Mouse (Mus musculus): ENCODE data around the gene Casz1. TPM values are rescaled to one million over a fixed set of nuclear protein-coding genes. Genes with fewer than 3 reads are reported as not detected.

Gene Casz1
- total RNA-seq, 2 experiments from 2014 or later: 31.2 to 41.3 TPM

- no peak for TF ChIP-seq CTCF (IDR thresholded peaks at IDR 0.05)
- intact Hi-C loops (cut with DNase I): no loop called here
- H3K27ac ChIP-seq: no peak overlapping the region
- no peak for DNase-seq
- H3K4me3 ChIP-seq: no peak overlapping the region
Measured at GRCm38 (mm10) chr4:148856216-148856615, 52.0 kb downstream of the Casz1 start.

DNA sequence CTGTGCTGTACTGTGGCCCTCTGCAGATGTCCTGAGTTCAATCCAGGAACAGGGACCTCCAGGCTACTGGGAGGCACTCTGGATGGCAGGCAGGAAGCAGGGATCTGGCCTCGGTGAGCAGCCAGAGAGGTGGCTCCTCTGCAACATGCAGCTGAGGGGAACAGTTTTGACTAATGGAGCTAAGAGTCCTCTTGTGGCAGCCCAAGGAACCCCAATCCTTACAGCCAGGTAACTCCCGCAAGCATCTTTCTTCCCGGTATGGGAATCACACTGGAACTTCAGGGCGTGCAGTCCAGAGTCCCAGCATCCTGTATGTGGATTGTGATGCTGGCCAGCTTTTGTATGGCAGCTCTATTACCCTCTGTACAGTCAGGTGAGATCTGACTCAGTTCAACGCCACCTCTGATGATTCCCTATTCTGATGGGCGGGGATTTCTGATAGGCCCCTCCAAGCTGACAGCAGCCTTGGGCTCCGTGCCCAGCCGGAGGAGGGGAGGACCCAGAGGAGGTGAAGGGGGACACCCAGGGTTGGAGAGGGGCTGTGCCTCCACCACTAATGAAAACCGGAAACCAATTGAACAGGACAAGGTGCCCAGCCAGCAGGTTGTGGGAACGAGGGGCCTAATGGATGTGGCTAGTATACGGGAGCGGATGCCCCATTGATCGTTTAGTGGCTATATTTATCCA, 53.3 kb downstream of the Casz1 start:
- Histone ChIP-seq H3K4me3 (no peak overlapping the region), H3K27ac (no peak overlapping the region)
- no peak for TF ChIP-seq CTCF (IDR thresholded peaks at IDR 0.05)
- intact Hi-C loops (cut with DNase I): no loop called here
- no peak for DNase-seq

DNA sequence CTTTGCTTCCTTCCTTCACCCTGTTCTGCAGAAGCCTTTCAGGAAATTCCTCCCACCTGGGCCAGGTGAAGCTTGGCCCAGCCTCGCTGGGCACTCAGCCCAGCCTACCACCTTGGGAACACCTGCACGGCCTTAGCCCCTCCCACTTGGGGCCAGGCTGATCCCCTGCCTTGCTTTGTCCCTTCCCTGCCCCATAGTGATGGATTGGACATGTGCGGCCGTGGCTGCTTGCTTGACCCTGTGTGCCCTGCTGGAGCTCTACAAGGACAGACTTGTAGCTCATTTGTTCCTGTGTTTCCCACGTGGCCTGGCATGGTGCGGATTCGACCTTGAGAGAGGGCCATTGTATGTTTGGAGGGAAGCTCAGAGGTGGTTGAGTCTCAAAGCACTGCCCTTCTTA, 54.0 kb downstream of the Casz1 start:
- H3K27ac ChIP-seq: 0 out of 2 replicates have a peak overlapping the region, but pooled peaks have one; percentile 13
- no peak overlapping the region for H3K4me3 ChIP-seq
- intact Hi-C loops (cut with DNase I): no loop called here
- TF ChIP-seq CTCF (IDR thresholded peaks at IDR 0.05): no peak
- no peak for DNase-seq

GRCm38 (mm10) chr4:148859415-148859814, 55.2 kb downstream of the Casz1 start:
- Histone ChIP-seq H3K27ac (no peak overlapping the region), H3K4me3 (no peak overlapping the region)
- no peak for DNase-seq
- intact Hi-C loops (cut with DNase I): no loop called here
- TF ChIP-seq CTCF (IDR thresholded peaks at IDR 0.05): no peak

GRCm38 (mm10) chr4:148859906-148860491, 55.8 kb downstream of the Casz1 start:
- no peak overlapping the region for H3K4me3 ChIP-seq
- no peak overlapping the region for H3K27ac ChIP-seq
- TF ChIP-seq CTCF (IDR thresholded peaks at IDR 0.05): no peak
- DNase-seq: no peak
- intact Hi-C loops (cut with DNase I): no loop called here

DNA sequence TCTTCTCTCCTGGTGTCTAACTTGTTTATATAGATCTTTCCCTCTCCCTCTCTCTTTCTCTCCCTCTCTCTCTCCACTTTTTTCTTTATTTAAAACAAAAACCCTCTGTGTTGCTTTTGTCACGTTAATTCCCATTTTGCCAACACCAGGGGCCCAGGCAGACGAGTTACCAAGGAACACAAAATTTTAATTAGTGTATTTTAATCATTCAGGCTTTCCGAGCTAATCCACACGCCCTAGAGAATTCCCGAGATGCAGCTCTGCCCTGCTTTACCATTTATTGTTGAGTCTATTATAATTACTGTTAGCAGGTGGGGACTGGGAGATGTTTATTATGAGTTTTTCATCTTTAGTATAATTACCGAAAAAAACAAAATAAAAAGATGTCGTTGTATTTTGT, 56.4 kb downstream of the Casz1 start:
- DNase-seq: no peak
- no peak for TF ChIP-seq CTCF (IDR thresholded peaks at IDR 0.05)
- Histone ChIP-seq H3K27ac (no peak overlapping the region), H3K4me3 (no peak overlapping the region)
- intact Hi-C loops (cut with DNase I): no loop called here

DNA sequence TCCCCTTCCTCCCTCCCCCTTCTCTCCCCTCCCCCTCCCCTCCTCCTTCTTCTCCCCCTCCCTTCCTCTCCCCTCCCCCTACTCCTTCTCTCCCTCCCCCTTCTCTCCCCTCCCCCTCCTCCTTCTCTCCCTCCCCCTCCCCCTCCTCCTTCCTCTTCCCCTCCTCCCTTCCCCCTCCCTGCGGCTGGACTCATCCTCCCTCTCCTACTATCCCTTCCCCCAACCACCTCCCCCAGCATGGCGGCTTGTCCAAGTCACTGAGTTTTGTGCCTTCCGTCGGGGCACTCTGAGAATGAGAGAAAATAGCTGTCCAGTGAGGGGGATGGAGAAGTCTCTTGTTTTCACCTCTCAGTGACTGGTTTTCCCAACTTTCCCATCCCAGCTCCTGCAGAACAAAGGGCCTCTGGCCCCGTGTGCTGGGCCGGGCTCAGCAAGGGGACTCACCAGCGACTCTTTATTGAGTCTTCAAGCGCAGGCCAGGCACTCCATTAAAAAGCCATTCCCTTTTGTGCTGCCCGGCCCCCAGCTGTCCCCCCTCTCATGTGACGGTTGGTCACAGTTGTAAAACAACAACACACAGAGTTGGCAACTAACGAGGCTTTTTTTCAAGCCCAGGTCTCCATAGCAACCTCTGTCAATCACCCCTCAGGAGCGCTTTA, 62.7 kb downstream of the Casz1 start:
- Histone ChIP-seq H3K4me3 (no peak overlapping the region), H3K27ac (0 out of 2 replicates have a peak overlapping the region, but pooled peaks have one; percentile 12)
- DNase-seq: no peak
- no peak for TF ChIP-seq CTCF (IDR thresholded peaks at IDR 0.05)
- intact Hi-C loops (cut with DNase I): loop anchor here (2.0 kb wide), 1 partner anchor 54 kb away; no protein-coding TSS in a partner anchor

GRCm38 (mm10) chr4:148867721-148868397, 63.6 kb downstream of the Casz1 start:
- intact Hi-C loops (cut with DNase I): loop anchor here (2.0 kb wide), 1 partner anchor 55 kb away; no protein-coding TSS in a partner anchor
- no peak for TF ChIP-seq CTCF (IDR thresholded peaks at IDR 0.05)
- no peak overlapping the region for H3K4me3 ChIP-seq
- DNase-seq: peak; percentile 69
- peak overlapping the region; percentile 61 for H3K27ac ChIP-seq

DNA sequence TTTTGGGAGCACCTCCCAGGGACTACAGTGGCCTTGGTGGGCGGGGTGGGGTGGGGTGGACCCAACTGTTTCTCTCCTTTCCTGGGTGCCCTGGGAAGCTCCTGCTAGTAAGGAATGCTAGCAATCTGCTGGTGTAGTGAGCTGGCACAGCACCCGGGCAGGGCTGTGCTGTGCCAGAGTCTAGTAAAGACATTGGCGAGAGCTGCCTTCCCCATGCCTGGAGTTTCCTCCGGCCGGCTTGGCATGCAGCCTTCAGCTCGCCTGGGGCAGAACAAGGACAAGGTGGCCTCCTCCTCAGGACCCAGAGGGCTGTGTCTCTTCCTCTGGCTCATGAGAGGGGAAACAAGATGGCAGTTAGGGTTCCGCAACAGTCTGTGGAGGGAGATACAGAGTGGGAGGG, 65.3 kb downstream of the Casz1 start:
- Histone ChIP-seq H3K4me3 (0 out of 2 replicates have a peak overlapping the region, but pooled peaks have one; percentile 1), H3K27ac (peak overlapping the region; percentile 76)
- intact Hi-C loops (cut with DNase I): no loop called here
- TF ChIP-seq CTCF (IDR thresholded peaks at IDR 0.05): no peak
- peak; percentile 90 for DNase-seq

DNA sequence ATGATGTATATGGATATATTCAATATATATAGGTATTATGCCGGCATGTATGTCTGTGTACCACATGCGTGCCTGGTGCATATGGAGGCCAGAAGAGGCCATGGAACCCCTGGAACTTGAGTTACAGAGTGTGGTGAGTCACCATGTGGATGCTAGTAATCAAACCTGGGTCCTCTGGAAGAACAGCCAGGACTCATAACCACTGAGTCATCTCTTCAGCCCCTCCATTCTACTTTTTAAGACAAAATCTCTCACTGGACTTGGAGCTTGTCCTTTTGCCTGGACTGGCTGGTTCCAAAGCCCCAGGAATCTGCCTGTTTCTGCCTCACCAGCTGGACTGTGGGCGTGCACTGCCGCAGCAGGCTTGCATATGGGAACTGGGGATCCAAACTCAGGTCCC, 66.3 kb downstream of the Casz1 start:
- intact Hi-C loops (cut with DNase I): no loop called here
- H3K4me3 ChIP-seq: no peak overlapping the region
- peak overlapping the region; percentile 91; the same call in 1 of the 2 replicates for H3K27ac ChIP-seq
- no peak for TF ChIP-seq CTCF (IDR thresholded peaks at IDR 0.05)
- DNase-seq: no peak

- H3K4me3 ChIP-seq: peak overlapping the region; percentile 28
- no peak for TF ChIP-seq CTCF (IDR thresholded peaks at IDR 0.05)
- peak; percentile 90 for DNase-seq
- peak overlapping the region; percentile 91 for H3K27ac ChIP-seq
- intact Hi-C loops (cut with DNase I): no loop called here
Measured at GRCm38 (mm10) chr4:148871751-148872334, 67.6 kb downstream of the Casz1 start.

DNA sequence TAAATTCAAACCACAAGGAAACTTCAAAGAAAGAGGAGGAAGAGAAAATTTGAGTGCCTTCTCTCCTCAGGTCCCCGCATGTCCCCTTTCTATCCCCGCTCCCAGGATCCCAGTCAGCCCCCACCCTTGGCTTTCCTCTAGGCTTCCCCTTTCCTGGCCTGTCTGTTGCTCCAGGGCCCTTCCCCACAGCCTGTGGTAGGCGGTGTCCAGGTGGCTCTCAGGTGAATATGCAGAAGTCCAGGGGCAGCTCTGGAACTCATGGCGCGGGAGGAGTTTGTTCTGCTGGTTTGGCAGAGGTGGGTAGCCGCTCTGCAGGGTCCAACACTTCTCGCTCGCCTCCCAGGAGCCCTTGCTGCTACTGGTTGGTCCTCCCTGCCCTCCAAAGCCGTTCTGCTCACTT, 68.1 kb downstream of the Casz1 start:
- Histone ChIP-seq H3K27ac (peak overlapping the region; percentile 91), H3K4me3 (peak overlapping the region; percentile 28)
- no peak for TF ChIP-seq CTCF (IDR thresholded peaks at IDR 0.05)
- intact Hi-C loops (cut with DNase I): no loop called here
- no peak for DNase-seq
